Mouse (Mus musculus) cerebellum, adult 9-10 months (tissue): ENCODE measurements around the gene Pou6f2.

Experiments
- DNase-seq: peaks from one replicate; pipeline ENCODE4 v3.0.0; 2022

Pou6f2 gene

DNA sequence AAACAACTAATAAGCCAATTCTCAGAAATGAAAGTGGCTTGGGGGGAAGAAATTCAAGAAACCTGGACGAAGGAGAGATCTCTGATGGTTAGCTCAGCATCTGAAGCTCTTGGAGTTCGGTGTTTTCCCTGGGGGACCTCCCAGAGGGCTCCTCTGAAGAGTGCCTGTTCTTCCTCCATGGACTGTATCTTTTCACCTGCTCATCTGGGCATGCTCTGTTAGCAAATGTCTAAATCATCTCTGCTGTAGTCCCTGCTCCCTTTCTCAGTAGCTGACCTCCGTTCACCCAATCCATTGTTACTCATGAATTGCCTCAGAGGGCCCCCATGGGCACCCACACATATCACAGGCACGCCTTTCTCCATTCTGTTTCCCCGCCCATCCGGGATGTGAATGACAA, at the start of gene Pou6f2:
Pou6f2 (minus strand) TSS at position 101 of the 400 bp plus-strand sequence.
- DNase-seq, result no peak

DNA sequence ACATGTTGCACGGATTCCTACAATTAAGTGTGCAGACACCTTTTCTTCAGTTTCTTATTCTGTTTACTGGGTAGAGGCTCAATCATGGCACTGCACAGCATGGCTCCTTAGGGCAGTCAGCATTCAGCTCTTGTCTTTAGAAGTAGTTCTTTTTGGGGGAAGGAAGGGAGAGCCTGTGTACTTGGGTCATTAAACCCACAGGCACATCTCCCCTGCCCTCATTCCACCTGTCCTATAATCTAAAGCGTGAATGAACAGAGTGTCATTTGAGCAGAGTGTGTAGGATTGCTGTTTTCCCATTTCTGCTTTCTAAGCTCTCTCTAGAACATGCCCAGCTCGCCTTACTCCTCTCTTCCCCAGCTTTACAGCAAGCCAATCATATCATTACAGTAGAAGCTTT, 42.4 kb upstream of the Pou6f2 start:
- DNase-seq, result no peak

- no peak for DNase-seq
Measured at GRCm38 (mm10) chr13:18387673-18388072, 9.8 kb downstream of the Pou6f2 start.

DNA sequence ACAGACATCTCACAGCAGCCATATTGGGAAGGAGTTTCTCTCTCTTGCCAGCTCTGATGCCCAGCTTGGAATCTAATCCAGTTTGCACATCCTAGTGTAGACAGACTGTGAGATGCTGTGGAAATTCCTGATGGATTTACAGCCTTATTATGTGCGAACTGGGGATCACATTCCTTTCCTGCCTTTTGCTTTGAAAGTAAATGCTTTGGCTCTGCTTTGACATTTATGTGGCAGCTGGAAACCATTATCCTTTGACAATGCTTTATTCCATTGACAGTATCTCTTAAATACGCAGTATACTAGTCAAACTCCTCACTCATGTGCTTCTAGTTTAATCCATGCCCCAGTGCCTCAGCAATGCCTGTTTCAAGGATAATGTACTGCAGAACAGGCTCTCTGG, 34.1 kb downstream of the Pou6f2 start:
- DNase-seq, result no peak

GRCm38 (mm10) chr13:18344580-18345333, 52.7 kb downstream of the Pou6f2 start:
- no peak for DNase-seq

- no peak for DNase-seq
Measured at GRCm38 (mm10) chr13:18338910-18339501, 58.5 kb downstream of the Pou6f2 start.

DNA sequence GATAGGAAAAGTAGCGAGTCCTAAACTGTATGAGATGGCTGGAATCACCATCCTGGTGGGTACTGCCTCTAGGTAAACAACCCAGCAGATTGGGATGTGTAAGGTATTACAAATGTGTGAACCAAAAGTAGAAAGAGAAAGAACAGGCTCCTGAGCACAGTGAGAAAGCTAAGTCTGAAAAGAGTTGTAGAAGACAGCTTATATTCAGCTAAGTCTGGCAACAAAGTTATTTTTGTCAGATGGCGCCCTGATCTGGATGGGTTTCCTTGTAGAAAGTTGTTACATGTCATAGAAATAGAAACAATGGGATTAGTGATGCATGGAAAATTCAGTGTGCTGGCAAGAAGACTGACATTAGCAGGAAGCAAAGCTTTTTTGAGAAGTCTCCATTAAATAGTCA, 59.5 kb downstream of the Pou6f2 start:
- DNase-seq, result no peak

DNA sequence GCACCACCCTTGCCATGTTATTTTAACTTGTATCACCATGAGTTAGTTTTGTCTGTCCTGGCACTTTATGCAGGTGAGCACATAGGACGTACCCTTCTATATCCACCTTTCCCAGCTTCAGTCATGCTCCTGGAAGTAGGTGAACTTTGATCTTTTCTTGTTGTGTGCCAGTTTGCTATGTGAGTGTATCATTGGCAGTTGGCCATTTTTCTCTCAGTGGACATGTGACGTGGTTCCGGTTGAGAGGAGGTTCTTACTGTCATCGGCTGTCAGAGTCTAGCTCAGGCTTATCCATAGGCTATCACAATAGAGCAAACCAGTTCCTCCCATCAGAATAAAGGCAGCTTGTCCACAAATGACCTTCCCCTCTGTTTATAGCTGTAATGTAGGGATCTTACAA, 63.5 kb downstream of the Pou6f2 start:
- DNase-seq, result no peak

DNA sequence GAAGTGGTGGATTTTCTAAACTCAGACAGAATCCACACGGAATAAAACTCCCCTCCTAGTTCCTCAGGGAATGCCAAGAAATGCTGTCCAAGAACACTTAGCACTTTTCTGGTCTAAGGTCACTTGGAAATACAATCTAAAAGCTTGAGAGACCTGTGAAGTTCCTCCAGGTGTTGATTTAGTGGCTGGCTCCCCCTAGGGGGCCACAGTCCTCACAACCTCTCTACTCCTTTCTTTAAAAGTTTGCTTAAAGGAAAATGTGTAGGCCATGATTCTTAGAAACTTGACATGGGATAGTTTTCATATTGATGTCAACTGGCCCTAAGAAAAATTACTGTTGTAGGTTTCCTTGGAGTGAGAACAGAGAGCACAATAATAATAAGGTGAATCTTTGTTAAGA, 64.9 kb downstream of the Pou6f2 start:
- DNase-seq, result no peak

- DNase-seq, result no peak
Measured at GRCm38 (mm10) chr13:18323980-18324678, 73.4 kb downstream of the Pou6f2 start.

DNA sequence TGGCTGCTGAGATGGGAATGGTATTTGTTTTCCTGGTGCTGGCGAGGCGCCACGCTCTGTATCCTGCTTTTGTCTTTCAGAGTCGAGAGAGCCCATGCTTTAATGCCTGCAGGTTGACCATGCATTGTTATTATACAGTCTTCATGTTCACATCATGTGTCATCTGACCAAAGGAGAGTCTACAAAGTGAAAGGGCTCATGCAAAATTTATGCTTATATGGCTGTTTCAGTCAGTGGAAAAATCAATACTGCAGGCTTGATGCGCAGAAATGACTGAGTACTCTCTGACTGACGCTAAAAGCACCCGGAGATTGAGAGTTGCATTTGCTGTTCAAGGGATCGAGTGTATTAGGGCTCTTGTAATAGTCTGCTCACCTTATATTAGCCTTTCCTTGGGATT, 74.1 kb downstream of the Pou6f2 start:
- DNase-seq, result no peak

- DNase-seq, result no peak
Measured at GRCm38 (mm10) chr13:18312613-18313012, 84.9 kb downstream of the Pou6f2 start.

GRCm38 (mm10) chr13:18309024-18309423, 88.5 kb downstream of the Pou6f2 start:
- DNase-seq, result no peak

DNA sequence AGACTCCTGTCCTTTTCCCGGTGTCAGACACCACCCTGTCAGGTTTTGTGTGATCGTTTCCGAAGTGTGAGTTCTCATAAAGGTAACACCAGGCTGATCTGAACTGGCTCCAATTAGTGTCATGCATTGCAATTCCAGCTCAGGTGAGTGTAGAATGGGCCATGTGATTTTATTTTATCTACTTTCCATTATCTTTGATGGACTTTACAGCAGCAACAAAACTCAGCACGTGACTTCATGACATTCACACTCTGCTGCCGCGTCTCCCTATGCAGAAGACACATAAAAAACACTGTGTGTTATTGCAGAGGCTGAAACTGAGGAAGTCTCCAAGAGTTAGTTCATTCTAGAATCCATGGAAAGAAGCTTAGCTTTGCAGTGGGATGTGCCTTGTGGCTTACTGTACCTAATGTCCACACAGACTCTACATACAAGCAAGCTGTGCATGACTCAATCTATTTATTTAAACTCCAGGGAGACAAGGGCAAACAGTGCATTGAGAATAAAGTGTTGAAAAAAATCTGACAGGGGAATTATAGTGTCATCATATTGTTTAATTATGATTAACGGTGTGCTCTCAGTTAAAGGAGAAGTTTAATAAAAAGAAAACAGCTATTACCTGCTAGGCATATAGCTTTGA, 90.9 kb downstream of the Pou6f2 start:
- no peak for DNase-seq

- no peak for DNase-seq
Measured at GRCm38 (mm10) chr13:18299966-18300365, 97.5 kb downstream of the Pou6f2 start.

- no peak for DNase-seq
Measured at GRCm38 (mm10) chr13:18293438-18293837, 104.0 kb downstream of the Pou6f2 start.

DNA sequence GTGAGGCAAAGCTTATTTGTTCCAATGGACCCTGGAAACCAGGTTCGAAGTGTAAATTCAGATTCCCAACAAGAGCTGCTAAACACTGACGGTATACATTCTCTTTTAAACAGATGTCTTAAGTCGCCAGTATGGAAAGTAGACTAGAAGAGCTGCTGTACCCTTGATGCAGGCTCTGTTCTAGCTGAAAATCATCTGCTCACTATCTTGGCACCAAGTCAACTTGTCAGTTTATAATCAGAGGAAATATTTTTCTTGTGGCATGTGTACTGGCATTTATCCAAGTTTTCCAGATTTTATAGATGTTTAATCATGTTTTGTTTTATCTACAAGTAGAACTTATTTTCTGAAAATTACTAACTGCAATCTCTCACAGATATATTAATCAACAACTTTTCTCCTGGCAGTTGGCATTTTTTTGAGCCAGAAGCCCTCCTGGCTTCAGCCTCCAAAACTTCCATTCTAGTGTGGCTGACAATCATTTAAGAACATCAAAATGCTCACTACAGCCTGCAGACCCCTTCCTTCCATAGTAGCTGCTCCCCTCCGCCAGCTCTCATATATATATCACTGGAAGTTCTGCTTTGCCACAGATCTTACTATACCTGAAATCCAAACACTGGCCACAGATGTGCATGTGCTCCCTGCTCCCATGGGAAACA, 107.1 kb downstream of the Pou6f2 start:
- DNase-seq, result no peak

DNA sequence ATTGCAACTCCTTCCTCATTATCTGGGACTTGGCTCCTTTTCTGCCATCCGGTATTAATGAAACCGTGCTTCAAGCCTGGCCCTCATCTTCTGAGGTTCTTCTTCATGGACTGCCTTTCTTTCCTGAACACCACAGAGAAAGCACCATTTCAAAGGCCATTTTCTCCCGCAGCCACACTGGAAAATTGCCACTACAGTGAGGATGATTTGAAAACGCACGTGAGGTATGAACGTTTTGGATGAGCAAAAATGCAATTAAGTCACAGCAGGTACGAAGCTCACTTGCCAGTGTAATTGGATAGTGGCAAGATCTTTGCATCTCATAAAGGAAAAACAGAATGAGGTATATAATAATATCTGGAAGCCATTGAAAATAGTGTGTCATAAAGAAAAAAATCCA, 110.0 kb downstream of the Pou6f2 start:
- DNase-seq, result no peak

DNA sequence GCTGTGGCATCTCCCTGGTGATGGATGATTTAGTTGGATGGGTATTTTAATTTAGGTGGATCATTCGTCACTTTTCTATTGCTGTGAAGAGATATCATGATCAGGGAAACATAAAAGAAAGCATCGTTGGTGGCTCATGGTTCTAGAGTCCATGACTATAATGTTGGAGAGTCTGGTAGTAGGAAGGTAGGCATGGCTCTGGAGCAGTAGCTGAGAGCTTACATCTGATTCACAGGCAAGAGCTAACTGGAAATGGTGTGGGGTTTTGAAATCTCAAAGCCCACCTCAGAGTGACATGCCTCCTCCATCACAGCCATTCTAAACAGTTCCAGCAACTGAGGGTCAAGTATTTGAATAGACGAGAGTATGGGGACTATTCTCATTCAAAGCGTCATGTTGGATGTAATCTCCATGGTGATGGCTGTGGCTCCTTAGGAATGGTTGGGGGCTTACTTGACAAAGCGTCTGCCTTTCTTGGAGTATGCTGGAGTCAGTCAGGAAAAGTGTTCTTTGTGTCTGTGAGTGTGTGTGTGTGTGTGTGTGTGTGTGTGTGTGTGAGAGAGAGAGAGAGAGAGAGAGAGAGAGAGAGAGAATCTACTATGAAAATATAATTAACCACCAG, 115.0 kb downstream of the Pou6f2 start:
- DNase-seq, result no peak

DNA sequence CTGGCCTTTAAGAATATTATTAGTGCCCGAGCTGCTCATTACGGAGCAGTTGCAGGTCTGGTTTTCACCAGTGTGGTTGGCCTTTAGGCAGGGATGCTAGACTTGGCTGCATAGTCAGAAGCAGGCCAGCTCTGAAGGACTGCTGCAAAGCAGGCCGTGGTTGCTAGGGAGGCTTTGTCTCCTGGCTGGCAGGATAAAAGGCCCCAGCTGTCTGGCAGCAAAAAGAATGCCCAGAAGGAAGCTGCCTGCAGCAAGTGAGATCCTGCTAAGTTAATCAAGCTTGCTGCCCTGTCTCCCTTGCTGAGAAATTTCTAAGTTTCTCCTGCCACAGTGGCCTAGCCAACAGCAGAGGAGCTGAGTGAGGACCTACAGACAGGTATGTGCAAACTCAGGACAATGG, 116.4 kb downstream of the Pou6f2 start:
- no peak for DNase-seq

- DNase-seq, result no peak
Measured at GRCm38 (mm10) chr13:18253131-18253530, 144.4 kb downstream of the Pou6f2 start.

GRCm38 (mm10) chr13:18218566-18219234, 178.8 kb downstream of the Pou6f2 start:
- no peak for DNase-seq
